Mouse (Mus musculus) gastrocnemius, adult 8-10 months (tissue): ENCODE results near the gene Gnl1. TPM values are rescaled to one million over a fixed set of nuclear protein-coding genes. Genes with fewer than 3 reads are reported as not detected.
"Not testable (repeated sequence)": the region's sequence is repeated elsewhere in the genome, so short reads cannot be mapped to it uniquely, and the experiment has no call there.

ENCODE experiments used
- DNase-seq, 2 experiments: peaks; one replicate each; pipeline ENCODE4 v3.0.0; 2022; ENCODE audit warnings: low spot score in 2 of 2
- total RNA-seq, 4 experiments: library from RNA; stranded (reverse); gene quantifications; 2 replicates each; pipeline ENCODE4 v1.2.4; 2022

Gene Gnl1
- total RNA-seq, 4 experiments from 2014 or later = 24.1 to 31.8 (median 29.1) TPM

GRCm38 (mm10) chr17:35994175-35994878 lies 14.7 kb downstream of the Gnl1 start:
- peak; percentile 61 to 70 for DNase-seq

- no peak for DNase-seq
Measured at GRCm38 (mm10) chr17:35994879-35995240, 15.2 kb downstream of the Gnl1 start.

- DNase-seq = peak; percentile 89 to 95
Measured at GRCm38 (mm10) chr17:35996949-35997348, 17.3 kb downstream of the Gnl1 start.

GRCm38 (mm10) chr17:35997713-35998510 lies 18.3 kb downstream of the Gnl1 start:
- DNase-seq = no peak

GRCm38 (mm10) chr17:35998545-35999305 lies 19.1 kb downstream of the Gnl1 start:
- no peak for DNase-seq

- no peak for DNase-seq
Measured at GRCm38 (mm10) chr17:35999356-35999755, 19.7 kb downstream of the Gnl1 start.

GRCm38 (mm10) chr17:36000349-36000748 lies 20.7 kb downstream of the Gnl1 start:
- DNase-seq = no peak

- DNase-seq = no peak
Measured at GRCm38 (mm10) chr17:36001121-36001897, 21.7 kb downstream of the Gnl1 start.

GRCm38 (mm10) chr17:36001966-36002365 lies 22.3 kb downstream of the Gnl1 start:
- no peak for DNase-seq

- DNase-seq = no peak
Measured at GRCm38 (mm10) chr17:36003331-36003730, 23.7 kb downstream of the Gnl1 start.

- DNase-seq = not testable (repeated sequence)
Measured at GRCm38 (mm10) chr17:36004409-36004808, 24.8 kb downstream of the Gnl1 start.

GRCm38 (mm10) chr17:36014977-36015376 lies 35.3 kb downstream of the Gnl1 start:
- DNase-seq = no peak

- DNase-seq = no peak
Measured at GRCm38 (mm10) chr17:36017046-36017445, 37.4 kb downstream of the Gnl1 start.

GRCm38 (mm10) chr17:36018979-36019378 lies 39.3 kb downstream of the Gnl1 start:
- DNase-seq = no peak

- no peak for DNase-seq
Measured at GRCm38 (mm10) chr17:36019519-36019918, 39.9 kb downstream of the Gnl1 start.

- DNase-seq = peak; percentile 42 to 46
Measured at GRCm38 (mm10) chr17:36020191-36021073, 40.8 kb downstream of the Gnl1 start, which contains the start of gene H2-T24. TSS of gene H2-T24 (minus strand) at chr17:36020560.

GRCm38 (mm10) chr17:36021309-36021708 lies 41.7 kb downstream of the Gnl1 start:
- DNase-seq = no peak

GRCm38 (mm10) chr17:36022098-36022497 lies 42.4 kb downstream of the Gnl1 start:
- no peak for DNase-seq

GRCm38 (mm10) chr17:36022922-36023321 lies 43.3 kb downstream of the Gnl1 start:
- no peak for DNase-seq
